Mouse (Mus musculus): Measurements from ENCODE around the gene Ppp1r37.
A peak's percentile ranks its signal among the peaks of the same experiment; 100 is the strongest.

The Ppp1r37 gene

GRCm38 (mm10) chr7:19503481-19504068 is 59.3 kb downstream of the Ppp1r37 start:
- peak; percentile 78 for DNase-seq (ENCODE audit: low read depth, low spot score)

- no peak for DNase-seq (ENCODE audit: low read depth, low spot score)
These were observed 61.2 kb downstream of the Ppp1r37 start for GRCm38 (mm10) chr7:19501658-19502057.

GRCm38 (mm10) chr7:19500420-19501363 is 62.2 kb downstream of the Ppp1r37 start:
- no peak for DNase-seq (ENCODE audit: low read depth, low spot score)

- no peak for DNase-seq (ENCODE audit: low read depth, low spot score)
These were observed 64.5 kb downstream of the Ppp1r37 start for GRCm38 (mm10) chr7:19498326-19498725.

DNA sequence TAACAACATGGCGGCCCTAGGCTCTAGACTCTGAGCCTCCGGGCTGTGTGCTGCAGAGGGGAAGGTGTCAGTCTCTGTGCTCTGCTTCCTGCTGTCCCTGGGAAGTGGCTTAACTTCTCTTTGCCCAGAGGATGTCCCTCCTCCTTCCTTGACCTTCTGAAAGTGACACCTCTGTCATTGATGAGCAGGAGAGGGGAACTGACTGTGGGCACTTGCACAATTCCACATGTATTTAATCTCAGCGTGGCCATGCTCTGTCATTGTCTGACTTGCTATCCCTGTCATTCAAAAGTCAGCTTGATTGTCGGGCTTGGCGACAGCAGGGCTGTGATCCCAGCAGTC is 66.7 kb downstream of the Ppp1r37 start:
- DNase-seq (ENCODE audit: low read depth, low spot score): peak; percentile 51

DNA sequence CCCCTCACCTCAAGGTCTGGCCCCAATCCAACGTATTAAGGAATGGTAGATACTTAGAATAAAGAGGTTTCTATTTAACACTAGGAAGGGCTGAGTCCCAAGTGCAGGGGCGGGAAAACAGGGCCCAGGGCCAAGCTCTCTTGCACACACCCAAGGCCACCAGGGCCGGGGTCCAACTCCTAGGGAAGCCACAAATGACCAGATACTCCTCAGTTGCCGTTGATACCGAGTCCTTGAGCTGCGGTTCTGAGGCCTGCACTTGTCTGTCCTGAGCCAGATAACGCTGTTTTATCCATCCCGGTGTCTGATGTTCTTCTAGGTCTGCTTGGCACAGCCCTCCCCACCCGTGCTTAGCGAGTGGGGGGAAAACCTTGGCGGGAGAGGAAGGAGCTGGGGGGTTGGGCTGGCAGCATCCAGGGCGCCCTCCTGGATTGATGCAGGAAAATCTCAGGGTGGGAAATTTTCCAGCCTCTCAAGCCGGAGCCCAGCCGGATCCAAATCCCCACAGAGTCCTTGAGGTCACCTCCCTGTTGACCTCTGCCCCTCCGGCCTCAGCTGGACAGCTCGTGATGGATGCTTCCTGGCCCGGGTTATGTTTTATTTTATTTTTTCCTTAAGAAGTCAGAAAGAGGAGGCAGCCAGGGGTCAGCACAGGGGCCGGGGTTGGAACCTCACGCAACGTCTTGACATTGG is 67.2 kb downstream of the Ppp1r37 start:
- no peak for DNase-seq (ENCODE audit: low read depth, low spot score)

DNA sequence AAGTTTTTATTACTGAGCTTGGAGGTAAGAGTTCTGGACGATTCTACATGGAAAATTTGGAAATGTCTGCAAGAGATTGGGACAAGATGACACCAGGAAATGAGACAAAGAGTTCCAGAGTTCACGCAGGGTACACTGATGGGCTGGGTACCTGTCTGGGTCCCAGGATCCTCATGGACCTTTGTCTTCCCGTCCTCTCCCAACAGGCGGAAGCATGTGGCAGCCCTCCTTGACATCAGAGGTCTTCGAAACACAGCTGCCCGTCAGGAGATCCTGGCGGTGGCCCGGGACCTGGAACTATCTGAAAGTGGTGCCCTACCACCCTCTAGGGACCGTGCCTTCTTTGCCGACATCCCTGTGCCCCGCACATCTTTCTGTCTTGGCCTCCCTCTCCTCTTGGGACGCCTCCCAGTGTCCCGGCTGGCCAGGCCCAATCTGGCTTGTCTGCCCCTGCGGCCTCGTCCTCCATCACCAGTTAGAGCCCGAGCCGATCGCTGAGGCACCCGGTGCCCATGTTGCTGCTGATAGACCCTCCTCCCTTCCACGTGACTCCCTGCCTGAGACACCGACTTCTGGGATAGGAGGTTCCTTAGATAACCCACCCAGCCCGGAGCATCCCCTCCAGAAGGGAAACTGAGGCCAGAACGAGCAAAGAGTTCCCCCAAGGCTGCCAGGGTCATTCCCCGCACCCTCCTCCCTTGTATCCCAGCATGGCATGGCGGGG is 68.0 kb downstream of the Ppp1r37 start:
- no peak for DNase-seq (ENCODE audit: low read depth, low spot score)

DNA sequence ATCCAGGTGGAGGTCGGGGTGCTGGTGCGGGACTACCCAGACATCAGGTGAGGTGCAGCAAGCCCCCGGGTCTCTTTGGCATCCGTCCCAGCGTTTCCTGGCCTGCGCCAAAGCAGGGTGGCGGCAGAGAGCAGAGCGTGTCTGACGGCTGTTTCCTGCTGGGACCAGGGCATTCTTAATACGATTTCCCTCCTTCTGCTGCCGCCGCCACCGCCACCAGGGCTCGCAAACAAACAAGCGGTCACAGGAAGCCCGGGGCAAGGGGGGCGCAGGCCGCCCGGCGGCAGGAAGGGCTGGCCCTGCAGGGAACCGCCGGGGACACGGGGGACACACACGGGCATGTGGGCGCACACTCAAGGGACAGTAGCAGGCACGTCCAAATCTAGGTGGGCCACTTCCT is 71.1 kb downstream of the Ppp1r37 start:
- DNase-seq (ENCODE audit: low read depth, low spot score): no peak

DNA sequence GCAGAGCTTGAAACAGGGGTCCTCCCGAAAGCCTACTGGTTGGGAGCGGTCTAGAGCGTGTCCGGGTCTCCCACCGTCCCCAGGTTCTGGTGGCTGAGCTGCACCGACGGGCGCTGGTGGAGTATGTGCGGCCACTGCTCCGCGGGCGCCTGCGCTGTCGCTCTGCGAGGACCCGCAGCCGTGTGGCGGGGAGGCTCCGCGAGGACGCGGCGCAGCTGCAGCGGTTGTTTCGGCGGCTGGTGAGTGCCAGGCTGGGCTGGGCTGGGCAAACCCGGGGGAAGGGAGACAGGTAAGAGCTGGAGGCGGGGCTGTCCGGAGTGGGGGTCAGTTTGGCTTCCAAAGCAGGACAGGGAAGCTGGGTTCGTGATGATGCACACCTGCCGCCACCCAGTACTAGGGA is 73.4 kb downstream of the Ppp1r37 start:
- no peak for DNase-seq (ENCODE audit: low read depth, low spot score)

DNA sequence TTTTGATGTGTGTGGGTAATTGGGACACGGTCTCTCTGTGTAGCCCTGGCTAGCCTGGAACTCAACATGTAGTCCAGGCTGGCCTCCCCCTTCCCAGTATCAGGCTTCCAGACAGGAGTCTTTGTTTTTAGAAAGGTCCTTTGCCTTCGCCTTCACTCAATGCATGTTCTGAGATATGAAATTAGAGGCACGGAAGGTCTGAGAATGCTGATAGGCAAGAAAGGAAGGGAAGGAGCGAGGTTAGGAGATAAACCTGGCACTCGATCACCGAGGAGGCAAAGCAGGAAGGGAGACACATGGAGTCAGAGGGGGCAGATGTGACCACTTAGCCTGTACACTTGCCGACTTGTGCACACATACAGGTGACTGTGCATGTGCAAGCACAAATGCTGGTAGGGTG is 76.3 kb downstream of the Ppp1r37 start:
- no peak for DNase-seq (ENCODE audit: low read depth, low spot score)

DNA sequence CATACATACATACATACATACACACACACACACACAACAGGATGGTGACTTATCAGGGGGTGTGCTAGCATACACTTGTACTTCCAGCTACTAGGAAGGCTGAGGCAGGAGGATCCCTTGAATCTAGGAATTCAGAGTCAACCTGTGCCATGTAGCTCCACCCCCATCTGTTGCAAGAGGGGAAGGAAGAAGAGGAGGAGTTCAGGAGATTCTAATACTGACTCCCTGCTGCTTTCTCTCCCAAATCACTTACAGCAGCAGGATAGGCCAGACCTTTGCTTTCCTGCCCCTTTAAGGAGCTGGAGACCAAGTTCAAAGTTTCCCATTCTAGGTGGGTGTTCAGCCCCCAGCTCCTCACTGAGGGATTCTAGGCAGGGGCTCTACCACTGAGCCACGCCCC is 77.4 kb downstream of the Ppp1r37 start:
- no peak for DNase-seq (ENCODE audit: low read depth, low spot score)

- DNase-seq (ENCODE audit: low read depth, low spot score): no peak
These were observed 79.6 kb downstream of the Ppp1r37 start for GRCm38 (mm10) chr7:19483281-19483680.

Data from ZHBTc4 (cell line).